Mouse (Mus musculus): ENCODE data around the gene Kcnj4. TPM values are rescaled to one million over a fixed set of nuclear protein-coding genes. Genes with fewer than 3 reads are reported as not detected.

The Kcnj4 gene
- polyA plus RNA-seq, 1 experiment from 2014 or later = not detected

DNA sequence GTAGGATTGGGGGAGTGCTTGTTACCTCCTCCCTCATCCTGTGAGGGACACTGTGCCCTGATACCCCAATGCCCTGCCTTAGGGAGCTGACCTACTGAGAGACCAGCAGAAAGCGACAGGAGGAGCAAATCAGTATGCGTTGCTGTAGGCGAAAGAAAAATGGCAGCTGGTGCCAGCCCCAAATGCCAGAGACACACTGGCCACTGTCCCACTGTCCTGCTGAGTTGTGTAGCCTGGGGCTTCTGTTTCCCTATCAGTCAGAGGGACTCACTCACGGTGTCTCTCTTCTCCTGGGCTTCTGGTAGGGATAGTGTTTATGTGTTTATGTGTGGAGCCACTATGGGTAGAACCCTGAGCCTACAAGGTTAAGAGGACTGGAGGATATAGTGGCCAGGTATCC lies 12.7 kb upstream of the Kcnj4 start:
- no peak for DNase-seq (ENCODE audit: low spot score)
- H3K4me1 ChIP-seq (replicated peaks; ENCODE audit: control insufficient read depth, insufficient read depth, low read length) = peaks cover 5% of the 10 kb centered on the region
- no peak overlapping the region for H3K9ac ChIP-seq (ENCODE audit: low read depth, low read length)
- no peaks in the 10 kb centered on the region for H3K9me3 ChIP-seq (ENCODE audit: control insufficient read depth, low read length)
- ATAC-seq (ENCODE audit: low FRiP score) = no peak
- H3K4me2 ChIP-seq (replicated peaks; ENCODE audit: low read depth, low read length) = no peak overlapping the region
- H3K27ac ChIP-seq (ENCODE audit: low read depth, low read length) = no peak overlapping the region
- H3K36me3 ChIP-seq (ENCODE audit: control insufficient read depth, insufficient read depth, low read length) = no peaks in the 10 kb centered on the region
- WGBS = 68% methylated on average over 4 of the region's 4 CpGs
- peaks cover 46% of the 10 kb centered on the region for H3K27me3 ChIP-seq (ENCODE audit: control insufficient read depth, insufficient read depth, low read length)
- H3K4me3 ChIP-seq (ENCODE audit: low read depth, low read length) = no peak overlapping the region

- Histone ChIP-seq H3K4me2 (replicated peaks; ENCODE audit: low read depth, low read length) (peak within 1 kb of the TSS; percentile 88), H3K36me3 (ENCODE audit: control insufficient read depth, insufficient read depth, low read length) (no peaks in the 10 kb centered on the region), H3K9ac (ENCODE audit: low read depth, low read length) (peak within 1 kb of the TSS; percentile 23; the same call in 1 of the 2 replicates), H3K4me3 (ENCODE audit: low read depth, low read length) (peak within 1 kb of the TSS; percentile 43), H3K27ac (ENCODE audit: low read depth, low read length) (no peak within 1 kb of the TSS), H3K27me3 (ENCODE audit: control insufficient read depth, insufficient read depth, low read length) (peaks cover 55% of the 10 kb centered on the region), H3K9me3 (ENCODE audit: control insufficient read depth, low read length) (no peaks in the 10 kb centered on the region), H3K4me1 (replicated peaks; ENCODE audit: control insufficient read depth, insufficient read depth, low read length) (peaks cover 10% of the 10 kb centered on the region)
- ATAC-seq (ENCODE audit: low FRiP score) (peak; percentile 21; the same call in 1 of the 2 replicates), DNase-seq (ENCODE audit: low spot score) (peak; percentile 65)
- WGBS = under 1% methylated on average over 61 of the region's 71 CpGs
These were observed 11.4 kb upstream of the Kcnj4 start, which contains the start of gene Kdelr3 for GRCm38 (mm10) chr15:79516171-79517096. Kdelr3 (plus strand) TSS chr15:79516411.

DNA sequence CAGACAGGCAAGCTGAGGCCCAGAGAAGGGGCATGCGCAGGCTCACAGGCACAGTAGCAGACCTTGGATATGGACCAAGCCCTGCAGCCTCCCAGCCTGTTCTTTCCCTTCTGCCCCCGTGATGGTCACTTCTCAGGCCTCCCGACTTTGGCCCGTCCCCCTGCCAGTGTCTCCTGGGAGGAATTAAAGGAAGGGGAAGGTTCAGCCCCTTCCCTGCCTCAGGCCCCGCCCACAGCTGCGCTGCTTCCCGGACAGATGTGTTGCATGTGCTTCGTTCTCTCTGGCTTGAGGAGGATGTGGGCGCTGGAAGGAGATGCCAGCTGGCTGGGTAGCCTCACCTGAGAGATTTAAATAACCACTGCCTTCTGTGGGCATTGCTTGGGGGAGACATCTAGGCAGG lies 8.9 kb upstream of the Kcnj4 start:
- 14% methylated on average over 7 of the region's 9 CpGs for WGBS
- Histone ChIP-seq H3K27ac (ENCODE audit: low read depth, low read length) (no peak overlapping the region), H3K9me3 (ENCODE audit: control insufficient read depth, low read length) (no peaks in the 10 kb centered on the region), H3K4me3 (ENCODE audit: low read depth, low read length) (no peak overlapping the region), H3K4me2 (replicated peaks; ENCODE audit: low read depth, low read length) (no peak overlapping the region), H3K27me3 (ENCODE audit: control insufficient read depth, insufficient read depth, low read length) (peaks cover 73% of the 10 kb centered on the region), H3K9ac (ENCODE audit: low read depth, low read length) (no peak overlapping the region), H3K4me1 (replicated peaks; ENCODE audit: control insufficient read depth, insufficient read depth, low read length) (peaks cover 12% of the 10 kb centered on the region), H3K36me3 (ENCODE audit: control insufficient read depth, insufficient read depth, low read length) (no peaks in the 10 kb centered on the region)
- no peak for ATAC-seq (ENCODE audit: low FRiP score)
- no peak for DNase-seq (ENCODE audit: low spot score)

DNA sequence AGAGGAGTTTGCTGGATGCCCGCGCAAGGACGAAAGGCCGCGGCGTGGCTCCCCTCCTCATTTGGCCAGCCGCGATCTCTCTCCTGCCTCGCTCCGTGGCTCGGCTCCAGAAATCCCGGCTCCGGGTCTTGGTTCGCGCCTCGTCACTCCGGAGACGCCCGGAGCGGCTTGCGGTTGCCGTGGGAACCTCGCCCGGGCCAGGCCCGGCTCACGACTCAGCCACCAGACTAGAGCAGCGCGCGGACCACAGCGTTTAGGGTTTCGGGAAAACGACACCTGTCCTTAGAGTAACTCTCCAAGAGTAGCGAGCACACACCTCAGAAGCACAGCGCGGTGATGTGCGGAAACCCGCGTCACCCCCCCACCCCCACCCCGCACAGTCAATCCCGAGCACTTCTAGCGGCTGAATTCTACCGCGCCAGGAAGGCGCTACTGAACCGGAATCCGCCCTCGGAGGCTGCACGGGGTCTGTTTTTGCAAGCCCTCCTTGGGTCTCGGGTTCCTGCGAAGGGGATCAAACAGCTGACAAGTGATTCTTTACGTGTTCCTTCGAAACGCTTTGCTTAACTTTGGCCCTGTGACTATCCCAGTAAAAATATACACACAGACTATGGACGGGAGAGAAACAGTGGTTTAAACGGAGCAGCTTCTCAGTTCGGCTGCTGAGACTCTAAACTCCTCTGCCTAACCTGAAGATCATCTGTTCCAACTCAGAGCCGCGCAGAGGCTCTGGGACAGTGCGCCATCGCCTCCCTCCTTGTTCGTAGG lies 6.7 kb upstream of the Kcnj4 start:
- Histone ChIP-seq H3K4me1 (replicated peaks; ENCODE audit: control insufficient read depth, insufficient read depth, low read length) (peaks cover 11% of the 10 kb centered on the region), H3K4me3 (ENCODE audit: low read depth, low read length) (peak overlapping the region; percentile 37), H3K36me3 (ENCODE audit: control insufficient read depth, insufficient read depth, low read length) (no peaks in the 10 kb centered on the region), H3K27me3 (ENCODE audit: control insufficient read depth, insufficient read depth, low read length) (peaks cover 75% of the 10 kb centered on the region), H3K9me3 (ENCODE audit: control insufficient read depth, low read length) (no peaks in the 10 kb centered on the region), H3K4me2 (replicated peaks; ENCODE audit: low read depth, low read length) (peak overlapping the region; percentile 65), H3K9ac (ENCODE audit: low read depth, low read length) (0 out of 2 replicates have a peak overlapping the region, but pooled peaks have one; percentile 7), H3K27ac (ENCODE audit: low read depth, low read length) (no peak overlapping the region)
- 1% methylated on average over 61 of the region's 61 CpGs for WGBS
- ATAC-seq (ENCODE audit: low FRiP score) (peak; percentile 84), DNase-seq (ENCODE audit: low spot score) (peak; percentile 90)

- DNase-seq (ENCODE audit: low spot score) (no peak), ATAC-seq (ENCODE audit: low FRiP score) (no peak)
- Histone ChIP-seq H3K9me3 (ENCODE audit: control insufficient read depth, low read length) (no peaks in the 10 kb centered on the region), H3K4me3 (ENCODE audit: low read depth, low read length) (no peak overlapping the region), H3K4me1 (replicated peaks; ENCODE audit: control insufficient read depth, insufficient read depth, low read length) (peaks cover 10% of the 10 kb centered on the region), H3K27me3 (ENCODE audit: control insufficient read depth, insufficient read depth, low read length) (peaks cover 75% of the 10 kb centered on the region), H3K9ac (ENCODE audit: low read depth, low read length) (no peak overlapping the region), H3K4me2 (replicated peaks; ENCODE audit: low read depth, low read length) (no peak overlapping the region), H3K27ac (ENCODE audit: low read depth, low read length) (no peak overlapping the region), H3K36me3 (ENCODE audit: control insufficient read depth, insufficient read depth, low read length) (no peaks in the 10 kb centered on the region)
- WGBS = 79% methylated on average over 7 of the region's 7 CpGs
These were observed 5.4 kb upstream of the Kcnj4 start for GRCm38 (mm10) chr15:79510425-79510824.

DNA sequence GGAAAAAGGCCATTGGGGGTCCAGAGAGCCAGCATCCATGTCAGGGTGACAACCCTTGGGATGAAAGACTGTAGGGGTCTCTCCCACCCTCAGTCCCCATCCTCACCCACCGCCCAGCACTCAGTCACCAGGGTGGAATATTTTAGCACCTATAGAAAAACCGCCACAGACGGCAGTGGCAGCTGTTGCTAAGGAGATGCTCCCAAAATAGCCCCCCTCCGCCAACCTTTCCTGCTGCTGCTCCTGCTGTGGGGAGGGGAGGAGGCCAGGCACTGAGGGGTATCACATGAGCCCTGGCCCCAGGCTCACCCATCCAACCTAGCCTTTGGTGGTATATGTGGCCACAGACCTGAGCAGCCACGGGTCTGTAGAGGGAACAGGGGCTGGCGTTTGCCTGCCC lies 5.0 kb upstream of the Kcnj4 start:
- Histone ChIP-seq H3K4me3 (ENCODE audit: low read depth, low read length) (no peak overlapping the region), H3K4me2 (replicated peaks; ENCODE audit: low read depth, low read length) (no peak overlapping the region), H3K27me3 (ENCODE audit: control insufficient read depth, insufficient read depth, low read length) (peaks cover 75% of the 10 kb centered on the region), H3K9me3 (ENCODE audit: control insufficient read depth, low read length) (no peaks in the 10 kb centered on the region), H3K36me3 (ENCODE audit: control insufficient read depth, insufficient read depth, low read length) (no peaks in the 10 kb centered on the region), H3K27ac (ENCODE audit: low read depth, low read length) (no peak overlapping the region), H3K4me1 (replicated peaks; ENCODE audit: control insufficient read depth, insufficient read depth, low read length) (peaks cover 12% of the 10 kb centered on the region), H3K9ac (ENCODE audit: low read depth, low read length) (no peak overlapping the region)
- ATAC-seq (ENCODE audit: low FRiP score) (no peak), DNase-seq (ENCODE audit: low spot score) (no peak)
- WGBS = 35% methylated on average over 6 of the region's 6 CpGs

- Histone ChIP-seq H3K9me3 (ENCODE audit: control insufficient read depth, low read length) (no peaks in the 10 kb centered on the region), H3K27ac (ENCODE audit: low read depth, low read length) (no peak overlapping the region), H3K9ac (ENCODE audit: low read depth, low read length) (no peak overlapping the region), H3K4me3 (ENCODE audit: low read depth, low read length) (no peak overlapping the region), H3K36me3 (ENCODE audit: control insufficient read depth, insufficient read depth, low read length) (no peaks in the 10 kb centered on the region), H3K27me3 (ENCODE audit: control insufficient read depth, insufficient read depth, low read length) (peaks cover 79% of the 10 kb centered on the region), H3K4me1 (replicated peaks; ENCODE audit: control insufficient read depth, insufficient read depth, low read length) (peaks cover 13% of the 10 kb centered on the region), H3K4me2 (replicated peaks; ENCODE audit: low read depth, low read length) (no peak overlapping the region)
- no peak for DNase-seq (ENCODE audit: low spot score)
- 58% methylated on average over 27 of the region's 31 CpGs for WGBS
- ATAC-seq (ENCODE audit: low FRiP score) = no peak
These were observed 2.2 kb upstream of the Kcnj4 start for GRCm38 (mm10) chr15:79507055-79507828.

DNA sequence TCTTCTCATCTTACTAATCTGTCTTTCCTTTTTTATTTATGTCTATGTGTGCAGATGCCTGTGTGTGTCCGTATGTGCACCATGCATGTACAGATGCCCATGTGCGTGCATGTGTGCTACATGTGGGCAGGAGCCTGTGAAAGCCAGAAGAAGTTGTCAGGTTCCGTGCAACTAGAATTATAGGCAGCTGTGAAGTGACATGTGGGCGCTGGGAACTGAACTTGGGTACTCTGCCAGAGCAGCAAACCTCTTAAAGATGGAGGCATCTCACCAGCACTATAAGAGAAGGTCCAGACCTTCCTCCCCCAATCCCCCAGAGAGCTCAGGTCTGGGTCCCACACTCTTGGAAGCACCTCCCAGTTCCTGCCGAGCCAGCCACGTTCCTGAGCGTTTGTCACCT lies 1.4 kb upstream of the Kcnj4 start:
- Histone ChIP-seq H3K9me3 (ENCODE audit: control insufficient read depth, low read length) (no peaks in the 10 kb centered on the region), H3K4me3 (ENCODE audit: low read depth, low read length) (peak overlapping the region; percentile 57; the same call in 1 of the 2 replicates), H3K9ac (ENCODE audit: low read depth, low read length) (no peak overlapping the region), H3K27ac (ENCODE audit: low read depth, low read length) (no peak overlapping the region), H3K36me3 (ENCODE audit: control insufficient read depth, insufficient read depth, low read length) (no peaks in the 10 kb centered on the region), H3K27me3 (ENCODE audit: control insufficient read depth, insufficient read depth, low read length) (peaks cover 80% of the 10 kb centered on the region), H3K4me2 (replicated peaks; ENCODE audit: low read depth, low read length) (no peak overlapping the region), H3K4me1 (replicated peaks; ENCODE audit: control insufficient read depth, insufficient read depth, low read length) (peaks cover 9% of the 10 kb centered on the region)
- ATAC-seq (ENCODE audit: low FRiP score) (no peak), DNase-seq (ENCODE audit: low spot score) (no peak)
- WGBS = 37% methylated on average over 7 of the region's 7 CpGs
